Mouse (Mus musculus): ENCODE measurements at regions not wholly inside any gene's neighbourhood (a gene's known extent, or its start where the extent isn't known, plus 50 kb on each side); places are given as distances from the start of the nearest gene placed in this dataset.

DNA sequence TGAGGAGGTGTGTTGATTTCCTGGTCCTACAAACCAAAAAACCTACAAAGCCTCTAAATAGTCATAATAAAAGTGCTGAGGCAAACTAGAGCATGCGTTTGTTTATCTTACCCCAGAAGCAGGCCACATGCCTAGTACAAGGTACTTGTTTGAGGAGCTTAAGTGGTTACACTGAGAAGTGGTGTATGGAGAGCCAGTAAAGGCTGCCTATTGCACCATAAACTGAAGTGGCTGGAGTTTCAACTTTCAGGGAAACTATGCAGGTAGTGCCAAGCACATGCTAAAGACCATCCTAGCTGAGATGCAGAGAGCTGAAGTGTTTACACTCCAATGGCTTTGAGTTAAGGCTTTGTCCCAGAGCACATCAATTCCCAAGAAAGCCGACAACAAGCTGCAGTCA is 86.5 kb upstream of the Fut8 start:
- TF ChIP-seq CTCF (IDR thresholded peaks at IDR 0.05; ENCODE audit: extremely low read depth, insufficient read length, insufficient replicate concordance, low read depth, low read length), result no peak
- no peak for TF ChIP-seq POLR2A (IDR thresholded peaks at IDR 0.05; ENCODE audit: low read depth, low read length)

Data from small intestine, adult 2 months (tissue).